Mouse (Mus musculus) embryonic facial prominence, embryonic 14.5 days (tissue): ENCODE measurements around the gene H2al1k. TPM values are rescaled to one million over a fixed set of nuclear protein-coding genes. Genes with fewer than 3 reads are reported as not detected.
"Not testable (repeated sequence)": the region's sequence is repeated elsewhere in the genome, so short reads cannot be mapped to it uniquely, and the experiment has no call there.

Source experiments
- ATAC-seq: fragments of 200-750 bp; cut with Nextera tagmentation; 2 replicates; pipeline ENCODE4 v1.8.0; 2017; ENCODE audit warnings: low read depth, moderate number of reproducible peaks, moderate TSS enrichment
- DNase-seq: peaks from one replicate; pipeline ENCODE4 v3.0.0-alpha.2; 2015; ENCODE audit warnings: low spot score
- H3K27ac ChIP-seq: fragments of 300-500 bp; sonication (generic); replicated peaks from 2 replicates; pipeline ENCODE4 v1.5.1; 2014; ENCODE audit warnings: low read depth, mild to moderate bottlenecking, low read length, moderate library complexity
- H3K27me3 ChIP-seq: fragments of 300-500 bp; sonication (generic); replicated peaks from 2 replicates; pipeline ENCODE4 v1.6.1; 2014; ENCODE audit warnings: low read length; ENCODE audit not compliant: control insufficient read depth, insufficient read depth
- H3K36me3 ChIP-seq: fragments of 300-500 bp; sonication (generic); 2 replicates; pipeline ENCODE4 v1.6.1; 2014; ENCODE audit warnings: low read length, mixed read lengths; ENCODE audit not compliant: control insufficient read depth, insufficient read depth
- H3K4me1 ChIP-seq: fragments of 300-500 bp; sonication (generic); 2 replicates; pipeline ENCODE4 v1.6.1; 2014; ENCODE audit warnings: antibody characterized with exemption, low read length; ENCODE audit not compliant: control insufficient read depth, insufficient read depth
- H3K4me2 ChIP-seq: fragments of 300-500 bp; sonication (generic); 2 replicates; pipeline ENCODE4 v1.6.1; 2014; ENCODE audit warnings: low read depth, mild to moderate bottlenecking, low read length, moderate library complexity, mixed read lengths
- H3K4me3 ChIP-seq: fragments of 300-500 bp; sonication (generic); 2 replicates; pipeline ENCODE4 v1.5.1; 2014; ENCODE audit warnings: low read depth, mild to moderate bottlenecking, low read length
- H3K9ac ChIP-seq: fragments of 300-500 bp; sonication (generic); 2 replicates; pipeline ENCODE4 v1.6.1; 2014; ENCODE audit warnings: low read depth, mild to moderate bottlenecking, low read length, moderate library complexity, mixed read lengths
- H3K9me3 ChIP-seq: fragments of 300-500 bp; sonication (generic); 2 replicates; pipeline ENCODE4 v1.6.1; 2016; ENCODE audit warnings: low read length; ENCODE audit not compliant: control insufficient read depth
- polyA plus RNA-seq: library from polyadenylated mRNA; unstranded; fragments of >200 nt; fragmentation: Nextera tagmentation; extraction: Ambion mirVana; gene quantifications from 2 replicates; pipeline ENCODE4 v1.2.1, GENCODE M21; 2014

Gene H2al1k
- polyA plus RNA-seq, 1 experiment from 2014 or later: not detected

- H3K27me3 ChIP-seq: not testable (repeated sequence)
These were observed 25.5 kb downstream of the H2al1k start for GRCm38 (mm10) chrX:9375927-9376326.

More at GRCm38 (mm10) chrX:9375927-9376326, 25.5 kb downstream of the H2al1k start:
- not testable (repeated sequence) for H3K9ac ChIP-seq, H3K36me3 ChIP-seq, H3K4me1 ChIP-seq, ATAC-seq, H3K4me3 ChIP-seq, H3K4me2 ChIP-seq, H3K27ac ChIP-seq, DNase-seq, H3K9me3 ChIP-seq

Other genes with a start within 250 kb of the H2al1k start
- gene 4930402K13Rik, start 246.1 kb upstream of the H2al1k start, polyA plus RNA-seq: not detected in 2 replicates
- 0.67 and 0.76 TPM in 2 replicates for gene Lancl3, start 150.7 kb upstream of the H2al1k start, polyA plus RNA-seq
- not detected in 2 replicates for gene Gm14862, start 93.7 kb upstream of the H2al1k start, polyA plus RNA-seq
- gene Xk, start 77.9 kb upstream of the H2al1k start, polyA plus RNA-seq: 0.97 and 2.0 TPM in 2 replicates
- not detected in 2 replicates for gene H2al1m, start 66.9 kb upstream of the H2al1k start, polyA plus RNA-seq
- 3.0 and 3.8 TPM in 2 replicates for gene Cybb, start 137.1 kb downstream of the H2al1k start, polyA plus RNA-seq
- not detected in 2 replicates for gene H2al1o, start 221.8 kb downstream of the H2al1k start, polyA plus RNA-seq